Mouse (Mus musculus) kidney, postnatal 0 days (tissue): ENCODE results near the gene Fgfr2. TPM values are rescaled to one million over a fixed set of nuclear protein-coding genes. Genes with fewer than 3 reads are reported as not detected.

ENCODE experiments used
- ATAC-seq: fragments of 200-750 bp; cut with Nextera tagmentation; replicated peaks from 2 replicates; pipeline ENCODE4 v1.8.0; 2017; ENCODE audit warnings: low read depth, moderate number of reproducible peaks, moderate TSS enrichment, moderate library complexity; ENCODE audit not compliant: low FRiP score
- DNase-seq: peaks from one replicate; pipeline ENCODE4 v3.0.0-alpha.2; 2016; ENCODE audit warnings: low spot score
- H3K27ac ChIP-seq: fragments of 300-500 bp; sonication (generic); 2 replicates; pipeline ENCODE4 v1.5.1; 2014; ENCODE audit warnings: mild to moderate bottlenecking
- H3K27me3 ChIP-seq: fragments of 300-500 bp; sonication (generic); 2 replicates; pipeline ENCODE4 v1.6.1; 2014; ENCODE audit warnings: low read length, mixed read lengths; ENCODE audit not compliant: insufficient read depth
- H3K36me3 ChIP-seq: fragments of 300-500 bp; sonication (generic); 2 replicates; pipeline ENCODE4 v1.6.1; 2014; ENCODE audit warnings: low read length, mixed read lengths; ENCODE audit not compliant: insufficient read depth
- H3K4me1 ChIP-seq: fragments of 300-500 bp; sonication (generic); replicated peaks from 2 replicates; pipeline ENCODE4 v1.6.1; 2014; ENCODE audit warnings: antibody characterized with exemption, low read length, mixed read lengths; ENCODE audit not compliant: insufficient read depth
- H3K4me2 ChIP-seq: fragments of 300-500 bp; sonication (generic); 2 replicates; pipeline ENCODE4 v1.6.1; 2014; ENCODE audit warnings: mild to moderate bottlenecking, low read length, moderate library complexity, mixed read lengths
- H3K4me3 ChIP-seq: fragments of 300-500 bp; sonication (generic); replicated peaks from 2 replicates; pipeline ENCODE4 v1.5.1; 2014; ENCODE audit warnings: low read depth, low read length
- H3K9ac ChIP-seq: fragments of 300-500 bp; sonication (generic); 2 replicates; pipeline ENCODE4 v1.6.1; 2014; ENCODE audit warnings: low read depth, low read length
- H3K9me3 ChIP-seq: fragments of 300-500 bp; sonication (generic); replicated peaks from 2 replicates; pipeline ENCODE4 v1.6.1; 2016; ENCODE audit warnings: low read length, inconsistent platforms, mixed read lengths
- CTCF ChIP-seq: IDR thresholded peaks from 2 replicates; pipeline ENCODE4 v1.5.1; 2016; ENCODE audit warnings: antibody characterized with exemption, low read depth, mild to moderate bottlenecking, moderate library complexity
- WGBS: fragments of 180-500 bp; shearing (Covaris S2); extraction: QIAGEN DNeasy Blood & Tissue Kit; methylation state at CpG from one replicate; pipeline ENCODE4 v1.1.7; 2014; 5-methylcytosine and 5-hydroxymethylcytosine counted together
- polyA plus RNA-seq: library from polyadenylated mRNA; unstranded; fragments of >200 nt; fragmentation: Nextera tagmentation; extraction: Ambion mirVana; gene quantifications from 2 replicates; pipeline ENCODE4 v1.2.1, GENCODE M21; 2015

Fgfr2 gene
- polyA plus RNA-seq, 1 experiment from 2014 or later: 79.8 TPM

GRCm38 (mm10) chr7:132123211-132123610 is 999.9 kb downstream of the Fgfr2 start:
- ATAC-seq (no peak), DNase-seq (no peak)
- H3K36me3 ChIP-seq: no peaks in the 10 kb centered on the region

GRCm38 (mm10) chr7:132119817-132120216 is 1003.3 kb downstream of the Fgfr2 start:
- 86% methylated on average over 4 of the region's 4 CpGs for WGBS
- Histone ChIP-seq H3K9ac (no peak overlapping the region), H3K9me3 (no peaks in the 10 kb centered on the region), H3K27ac (no peak overlapping the region), H3K27me3 (no peaks in the 10 kb centered on the region), H3K4me1 (no peaks in the 10 kb centered on the region), H3K4me3 (no peak overlapping the region), H3K36me3 (no peaks in the 10 kb centered on the region), H3K4me2 (no peak overlapping the region)
- TF ChIP-seq CTCF: no peak
- DNase-seq (no peak), ATAC-seq (no peak)

More at GRCm38 (mm10) chr7:132123211-132123610, 999.9 kb downstream of the Fgfr2 start:
- Histone ChIP-seq H3K27ac (no peak overlapping the region), H3K4me1 (no peaks in the 10 kb centered on the region), H3K4me3 (no peak overlapping the region), H3K9me3 (no peaks in the 10 kb centered on the region), H3K27me3 (no peaks in the 10 kb centered on the region), H3K4me2 (no peak overlapping the region), H3K9ac (no peak overlapping the region)
- TF ChIP-seq CTCF: no peak
- 69% methylated on average over 7 of the region's 7 CpGs for WGBS

- Histone ChIP-seq H3K9ac (no peak overlapping the region), H3K27ac (no peak overlapping the region), H3K4me2 (no peak overlapping the region), H3K9me3 (no peaks in the 10 kb centered on the region), H3K27me3 (no peaks in the 10 kb centered on the region), H3K4me1 (no peaks in the 10 kb centered on the region), H3K36me3 (no peaks in the 10 kb centered on the region), H3K4me3 (no peak overlapping the region)
- ATAC-seq (no peak), DNase-seq (no peak)
- no peak for TF ChIP-seq CTCF
- 68% methylated on average over 5 of the region's 5 CpGs for WGBS
Measured at GRCm38 (mm10) chr7:132111770-132112169, 1011.4 kb downstream of the Fgfr2 start.

- 49% methylated on average over 3 of the region's 3 CpGs for WGBS
Measured at GRCm38 (mm10) chr7:132110308-132110707, 1012.8 kb downstream of the Fgfr2 start.

GRCm38 (mm10) chr7:132106891-132107290 is 1016.3 kb downstream of the Fgfr2 start:
- no peak overlapping the region for H3K4me3 ChIP-seq
- ATAC-seq (no peak), DNase-seq (no peak)
- WGBS: 86% methylated on average over 4 of the region's 4 CpGs
- no peaks in the 10 kb centered on the region for H3K36me3 ChIP-seq
- TF ChIP-seq CTCF: no peak
- H3K9ac ChIP-seq: no peak overlapping the region
- no peak overlapping the region for H3K27ac ChIP-seq
- H3K4me1 ChIP-seq: no peaks in the 10 kb centered on the region
- H3K9me3 ChIP-seq: no peaks in the 10 kb centered on the region
- no peaks in the 10 kb centered on the region for H3K27me3 ChIP-seq
- no peak overlapping the region for H3K4me2 ChIP-seq

More at GRCm38 (mm10) chr7:132110308-132110707, 1012.8 kb downstream of the Fgfr2 start:
- Histone ChIP-seq H3K4me1 (no peaks in the 10 kb centered on the region), H3K4me3 (no peak overlapping the region), H3K27ac (no peak overlapping the region), H3K9ac (no peak overlapping the region), H3K9me3 (no peaks in the 10 kb centered on the region), H3K27me3 (no peaks in the 10 kb centered on the region), H3K4me2 (no peak overlapping the region), H3K36me3 (no peaks in the 10 kb centered on the region)
- no peak for ATAC-seq
- DNase-seq: no peak
- TF ChIP-seq CTCF: no peak

- no peak for ATAC-seq
- Histone ChIP-seq H3K36me3 (no peaks in the 10 kb centered on the region), H3K4me2 (no peak overlapping the region)
Measured at GRCm38 (mm10) chr7:132105326-132105725, 1017.8 kb downstream of the Fgfr2 start.

GRCm38 (mm10) chr7:132098441-132098840 is 1024.7 kb downstream of the Fgfr2 start:
- DNase-seq (peak; percentile 68), ATAC-seq (peak; percentile 29)
- Histone ChIP-seq H3K4me3 (no peak overlapping the region), H3K9me3 (no peaks in the 10 kb centered on the region), H3K4me2 (no peak overlapping the region), H3K36me3 (no peaks in the 10 kb centered on the region), H3K9ac (no peak overlapping the region), H3K4me1 (no peaks in the 10 kb centered on the region), H3K27ac (no peak overlapping the region), H3K27me3 (no peaks in the 10 kb centered on the region)
- 31% methylated on average over 4 of the region's 4 CpGs for WGBS
- TF ChIP-seq CTCF: no peak

More at GRCm38 (mm10) chr7:132105326-132105725, 1017.8 kb downstream of the Fgfr2 start:
- DNase-seq: no peak
- Histone ChIP-seq H3K4me1 (no peaks in the 10 kb centered on the region), H3K9ac (no peak overlapping the region), H3K9me3 (no peaks in the 10 kb centered on the region), H3K4me3 (no peak overlapping the region), H3K27ac (no peak overlapping the region), H3K27me3 (no peaks in the 10 kb centered on the region)
- WGBS: 70% methylated on average over 4 of the region's 4 CpGs
- no peak for TF ChIP-seq CTCF
